Mouse (Mus musculus): ENCODE measurements around the gene Cfap126. TPM values are rescaled to one million over a fixed set of nuclear protein-coding genes. Genes with fewer than 3 reads are reported as not detected.
"Not testable (repeated sequence)": the region's sequence is repeated elsewhere in the genome, so short reads cannot be mapped to it uniquely, and the experiment has no call there.

The Cfap126 gene
- total and polyA plus RNA-seq, 2 experiments from 2014 or later = 1.5 to 8.1 TPM

GRCm38 (mm10) chr1:171081512-171082231 is 32.0 kb upstream of the Cfap126 start:
- H3K36me3 ChIP-seq (ENCODE audit: insufficient read depth, low read length); H3K9ac ChIP-seq (replicated peaks; ENCODE audit: low read length, poor library complexity, severe bottlenecking); H3K4me1 ChIP-seq (ENCODE audit: insufficient read depth, low read length); H3K4me3 ChIP-seq (ENCODE audit: low read depth, low read length); H3K4me2 ChIP-seq (ENCODE audit: low read depth, low read length, poor library complexity, severe bottlenecking); H3K9me3 ChIP-seq (ENCODE audit: low read length); H3K27ac ChIP-seq (ENCODE audit: low read depth, low read length); H3K27me3 ChIP-seq (ENCODE audit: insufficient read depth, low read length); DNase-seq (ENCODE audit: low spot score): not testable (repeated sequence)
- ATAC-seq (ENCODE audit: low FRiP score) = peak; percentile 4; the same call in 1 of the 2 replicates
- WGBS = 37% methylated on average over 7 of the region's 17 CpGs

DNA sequence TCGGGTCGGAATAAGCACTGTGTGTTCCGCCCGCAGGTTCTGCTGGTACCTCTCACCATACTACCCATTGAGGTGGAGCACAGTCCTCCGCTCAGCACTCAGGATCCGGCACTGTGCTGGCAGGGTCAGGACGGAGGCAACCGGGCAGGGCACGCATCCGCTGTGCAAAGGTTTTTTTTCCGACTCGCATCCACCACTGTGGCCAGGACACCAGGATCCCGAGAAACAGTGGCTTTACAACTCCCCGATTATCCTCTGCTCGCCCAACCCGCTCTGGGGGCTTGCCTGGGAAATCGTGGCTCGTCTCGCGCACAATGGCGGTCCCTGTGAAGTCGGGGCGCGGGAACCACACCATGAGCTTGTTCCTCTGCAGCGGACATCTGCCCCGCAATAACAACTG is 28.0 kb upstream of the Cfap126 start:
- ATAC-seq (ENCODE audit: low FRiP score) = no peak
- no peak for DNase-seq (ENCODE audit: low spot score)
- under 1% methylated on average over 26 of the region's 26 CpGs for WGBS

GRCm38 (mm10) chr1:171088237-171088869 is 25.4 kb upstream of the Cfap126 start:
- H3K27ac ChIP-seq (ENCODE audit: low read depth, low read length); ATAC-seq (ENCODE audit: low FRiP score); H3K9ac ChIP-seq (replicated peaks; ENCODE audit: low read length, poor library complexity, severe bottlenecking); H3K4me1 ChIP-seq (ENCODE audit: insufficient read depth, low read length); H3K27me3 ChIP-seq (ENCODE audit: insufficient read depth, low read length); H3K36me3 ChIP-seq (ENCODE audit: insufficient read depth, low read length); H3K9me3 ChIP-seq (ENCODE audit: low read length); DNase-seq (ENCODE audit: low spot score): not testable (repeated sequence)
- WGBS = 5% methylated on average over 10 of the region's 10 CpGs
- H3K4me3 ChIP-seq (ENCODE audit: low read depth, low read length) = peak overlapping the region; percentile 12; the same call in 1 of the 2 replicates
- H3K4me2 ChIP-seq (ENCODE audit: low read depth, low read length, poor library complexity, severe bottlenecking) = peak overlapping the region; percentile 30

More for the DNA sequence above, 28.0 kb upstream of the Cfap126 start:
- Histone ChIP-seq H3K4me1 (ENCODE audit: insufficient read depth, low read length) (no peaks in the 10 kb centered on the region), H3K9me3 (ENCODE audit: low read length) (no peaks in the 10 kb centered on the region), H3K27me3 (ENCODE audit: insufficient read depth, low read length) (0 out of 2 replicates have a peak, but pooled peaks cover 4% of the 10 kb centered on the region), H3K4me2 (ENCODE audit: low read depth, low read length, poor library complexity, severe bottlenecking) (peak overlapping the region; percentile 74), H3K36me3 (ENCODE audit: insufficient read depth, low read length) (no peaks in the 10 kb centered on the region), H3K9ac (replicated peaks; ENCODE audit: low read length, poor library complexity, severe bottlenecking) (peak overlapping the region; percentile 54), H3K4me3 (ENCODE audit: low read depth, low read length) (peak overlapping the region; percentile 52), H3K27ac (ENCODE audit: low read depth, low read length) (no peak overlapping the region)
- no peak for TF ChIP-seq CTCF (IDR thresholded peaks at IDR 0.05)

DNA sequence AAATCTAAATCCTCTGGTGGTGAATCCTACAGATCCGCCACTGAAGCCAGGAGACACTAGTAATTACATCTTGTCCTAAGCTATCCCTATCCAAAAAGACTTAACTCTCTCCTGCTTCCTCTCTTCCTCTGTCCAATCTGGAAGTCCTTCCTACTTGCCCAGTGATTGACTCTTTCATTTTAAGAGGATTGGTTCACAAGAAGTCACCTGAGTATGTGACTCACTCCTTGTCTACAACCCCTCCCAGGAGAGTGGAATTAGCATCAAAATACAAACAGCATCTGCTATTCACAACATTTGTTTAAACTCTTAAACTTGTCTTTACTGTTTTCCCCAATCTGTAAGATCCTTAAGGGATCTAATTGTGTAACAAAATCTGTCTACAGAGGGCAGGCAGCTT is 23.8 kb upstream of the Cfap126 start:
- ATAC-seq (ENCODE audit: low FRiP score) = no peak
- Histone ChIP-seq H3K9me3 (ENCODE audit: low read length) (no peaks in the 10 kb centered on the region), H3K27me3 (ENCODE audit: insufficient read depth, low read length) (no peaks in the 10 kb centered on the region), H3K4me2 (ENCODE audit: low read depth, low read length, poor library complexity, severe bottlenecking) (no peak overlapping the region), H3K9ac (replicated peaks; ENCODE audit: low read length, poor library complexity, severe bottlenecking) (no peak overlapping the region), H3K4me1 (ENCODE audit: insufficient read depth, low read length) (no peaks in the 10 kb centered on the region), H3K4me3 (ENCODE audit: low read depth, low read length) (no peak overlapping the region), H3K36me3 (ENCODE audit: insufficient read depth, low read length) (no peaks in the 10 kb centered on the region), H3K27ac (ENCODE audit: low read depth, low read length) (no peak overlapping the region)
- 100% methylated on average over 1 of the region's 1 CpGs for WGBS
- no peak for TF ChIP-seq CTCF (IDR thresholded peaks at IDR 0.05)
- DNase-seq (ENCODE audit: low spot score) = no peak

- Histone ChIP-seq H3K36me3 (ENCODE audit: insufficient read depth, low read length) (no peaks in the 10 kb centered on the region), H3K4me2 (ENCODE audit: low read depth, low read length, poor library complexity, severe bottlenecking) (no peak overlapping the region), H3K9me3 (ENCODE audit: low read length) (no peaks in the 10 kb centered on the region), H3K9ac (replicated peaks; ENCODE audit: low read length, poor library complexity, severe bottlenecking) (no peak overlapping the region), H3K4me1 (ENCODE audit: insufficient read depth, low read length) (no peaks in the 10 kb centered on the region), H3K4me3 (ENCODE audit: low read depth, low read length) (no peak overlapping the region), H3K27me3 (ENCODE audit: insufficient read depth, low read length) (no peaks in the 10 kb centered on the region), H3K27ac (ENCODE audit: low read depth, low read length) (no peak overlapping the region)
- DNase-seq (ENCODE audit: low spot score) (no peak), ATAC-seq (ENCODE audit: low FRiP score) (no peak)
- WGBS = 82% methylated on average over 2 of the region's 2 CpGs
- TF ChIP-seq CTCF (IDR thresholded peaks at IDR 0.05) = no peak
Measured at GRCm38 (mm10) chr1:171090761-171091160, 23.0 kb upstream of the Cfap126 start.

DNA sequence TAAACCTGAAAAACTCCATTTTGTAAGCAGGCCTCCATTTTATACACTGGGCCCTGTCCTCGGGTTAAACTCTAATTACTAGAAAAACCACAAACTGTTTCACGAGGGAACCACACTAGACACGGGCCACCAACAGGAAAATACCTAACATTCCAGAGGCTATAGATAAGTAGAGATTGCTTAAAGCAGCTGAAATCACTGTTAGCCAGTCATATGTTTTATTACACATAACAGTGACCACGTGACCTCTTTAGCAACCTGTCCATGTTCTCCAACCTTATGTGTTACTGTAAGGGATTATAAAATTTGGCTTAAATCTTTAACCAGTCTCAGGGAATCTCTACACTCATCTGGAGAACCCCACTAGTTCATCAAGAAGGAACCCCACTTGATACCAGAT is 19.3 kb upstream of the Cfap126 start:
- Histone ChIP-seq H3K9ac (replicated peaks; ENCODE audit: low read length, poor library complexity, severe bottlenecking) (no peak overlapping the region), H3K9me3 (ENCODE audit: low read length) (no peaks in the 10 kb centered on the region), H3K4me3 (ENCODE audit: low read depth, low read length) (no peak overlapping the region), H3K36me3 (ENCODE audit: insufficient read depth, low read length) (no peaks in the 10 kb centered on the region), H3K27me3 (ENCODE audit: insufficient read depth, low read length) (no peaks in the 10 kb centered on the region), H3K27ac (ENCODE audit: low read depth, low read length) (no peak overlapping the region), H3K4me1 (ENCODE audit: insufficient read depth, low read length) (no peaks in the 10 kb centered on the region), H3K4me2 (ENCODE audit: low read depth, low read length, poor library complexity, severe bottlenecking) (no peak overlapping the region)
- WGBS = 88% methylated on average over 4 of the region's 4 CpGs
- DNase-seq (ENCODE audit: low spot score) (no peak), ATAC-seq (ENCODE audit: low FRiP score) (no peak)
- no peak for TF ChIP-seq CTCF (IDR thresholded peaks at IDR 0.05)
